Mouse (Mus musculus): ENCODE measurements at regions not wholly inside any gene's neighbourhood (a gene's known extent, or its start where the extent isn't known, plus 50 kb on each side); places are given as distances from the start of the nearest gene placed in this dataset.
A peak's percentile ranks its signal among the peaks of the same experiment; 100 is the strongest.
"Not testable (repeated sequence)": the region's sequence is repeated elsewhere in the genome, so short reads cannot be mapped to it uniquely, and the experiment has no call there.

DNA sequence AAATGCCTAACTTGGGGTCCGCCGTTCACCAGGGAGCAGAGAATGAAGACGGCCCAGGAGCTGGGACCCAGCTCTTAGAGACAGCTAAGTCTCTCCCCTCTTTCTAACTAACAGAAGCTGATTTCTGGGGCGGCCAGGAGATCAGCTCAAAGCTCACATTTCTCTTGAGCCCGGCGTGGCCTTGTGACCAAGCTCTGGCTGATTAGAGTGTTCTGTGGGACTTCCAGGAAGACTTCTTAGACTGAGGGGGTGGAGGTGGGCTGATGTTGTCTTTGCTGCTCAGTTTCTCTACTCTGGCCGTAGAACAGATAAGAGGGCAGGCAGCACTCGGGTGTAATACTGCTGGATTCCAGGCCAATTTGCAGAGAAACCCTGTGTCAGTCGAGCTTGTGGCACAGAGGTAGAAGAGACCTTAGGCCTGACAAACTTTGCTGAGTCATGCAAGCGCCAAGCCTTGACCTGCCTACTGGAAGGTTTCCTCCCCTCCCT, 96.5 kb upstream of the Map3k1 start:
- peak; percentile 56 for DNase-seq

DNA sequence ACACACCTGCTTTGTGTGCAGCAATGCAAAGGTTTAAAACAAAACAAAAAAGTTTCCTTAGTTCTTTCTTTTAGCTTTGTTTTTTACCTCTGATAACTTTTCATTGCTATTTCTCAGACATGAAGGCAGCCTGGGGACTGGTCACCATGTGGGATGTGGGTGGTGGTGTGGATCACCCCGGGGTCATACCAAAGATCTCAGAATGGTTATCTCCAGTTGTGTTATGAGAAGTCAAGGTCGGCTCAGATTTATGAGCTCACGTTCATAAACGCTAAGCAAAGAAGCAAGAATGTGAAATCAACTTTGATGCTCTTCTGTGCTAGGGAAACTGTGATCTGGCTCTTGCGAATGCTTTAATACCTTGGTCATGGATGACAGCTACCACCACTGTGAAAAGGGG, 102.3 kb upstream of the Map3k1 start:
- DNase-seq: no peak

DNA sequence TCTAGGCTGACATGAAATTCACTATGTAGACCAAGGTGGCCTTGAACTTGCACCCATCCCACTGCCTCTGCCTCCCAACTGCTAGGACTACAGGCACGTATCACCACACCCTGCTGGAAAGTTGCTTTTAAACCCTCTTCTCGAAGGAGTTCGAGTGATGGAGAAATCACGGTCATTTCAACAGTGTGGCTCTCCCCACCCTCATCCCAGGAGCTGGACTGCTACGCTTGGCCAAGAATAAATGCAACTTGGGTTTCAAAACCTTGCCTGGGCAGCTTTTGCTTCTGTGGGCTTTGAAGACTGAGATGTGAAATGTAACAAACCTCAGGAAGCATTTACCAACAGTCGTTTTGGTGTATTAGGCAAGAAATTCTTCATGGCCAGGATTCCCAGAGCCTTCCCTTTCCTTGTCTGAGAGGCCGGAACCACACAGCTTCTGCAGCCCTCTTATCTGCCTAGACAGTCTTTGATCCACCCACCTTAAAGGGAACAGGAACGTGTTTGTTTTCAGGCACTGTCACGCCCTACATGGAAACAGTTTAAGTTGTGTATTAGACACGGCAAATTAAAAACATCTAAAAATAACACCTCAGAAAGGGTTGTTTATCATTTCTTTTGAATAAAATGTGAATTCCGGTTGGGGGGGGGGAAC, 103.0 kb upstream of the Map3k1 start:
- DNase-seq: no peak

DNA sequence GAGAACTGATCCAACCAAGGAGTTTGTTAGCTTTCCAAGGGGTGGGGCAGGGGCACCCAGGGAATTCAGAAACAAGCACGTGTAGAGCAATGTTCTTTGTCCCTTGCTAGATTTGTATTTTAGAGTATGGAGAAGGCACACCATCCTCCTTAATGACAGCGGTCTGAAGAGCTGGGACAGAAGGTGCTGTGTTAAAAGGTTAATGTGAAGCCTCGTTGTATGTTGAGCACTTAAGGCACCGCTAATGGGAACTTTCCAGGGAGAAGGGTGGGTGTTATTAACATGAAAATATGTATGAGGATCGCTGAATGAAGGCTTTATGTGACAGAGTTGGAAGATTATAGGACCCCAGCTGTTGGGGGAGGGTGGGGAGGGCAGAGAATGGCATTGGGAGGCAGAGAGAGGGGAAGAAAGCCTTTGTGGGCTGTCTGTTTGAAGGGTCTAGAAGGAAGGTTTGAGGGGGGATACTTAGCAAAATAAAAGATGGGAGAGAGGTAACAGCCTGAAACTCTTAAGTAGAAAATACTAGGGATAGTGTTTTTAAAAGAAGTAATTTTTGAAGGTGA, 105.6 kb upstream of the Map3k1 start:
- DNase-seq: no peak

DNA sequence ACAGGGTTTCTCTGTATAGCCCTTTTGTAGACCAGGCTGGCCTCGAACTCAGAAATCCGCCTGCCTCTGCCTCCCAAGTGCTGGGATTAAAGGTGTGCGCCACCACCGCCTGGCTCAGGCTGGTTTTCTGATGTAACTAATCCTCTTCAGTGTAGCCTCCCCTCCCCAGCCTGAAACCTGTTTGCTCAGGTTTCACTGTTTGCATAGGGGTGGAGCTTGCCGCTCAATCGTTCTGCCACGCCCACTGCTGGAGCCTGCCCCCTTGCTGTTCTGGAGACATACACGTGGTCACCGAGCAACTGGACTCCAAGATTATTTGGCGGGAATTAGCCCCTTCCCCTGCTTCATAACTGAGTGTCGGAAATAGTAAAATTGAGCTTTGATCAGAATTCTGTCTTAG, 110.6 kb upstream of the Map3k1 start:
- not testable (repeated sequence) for DNase-seq

DNA sequence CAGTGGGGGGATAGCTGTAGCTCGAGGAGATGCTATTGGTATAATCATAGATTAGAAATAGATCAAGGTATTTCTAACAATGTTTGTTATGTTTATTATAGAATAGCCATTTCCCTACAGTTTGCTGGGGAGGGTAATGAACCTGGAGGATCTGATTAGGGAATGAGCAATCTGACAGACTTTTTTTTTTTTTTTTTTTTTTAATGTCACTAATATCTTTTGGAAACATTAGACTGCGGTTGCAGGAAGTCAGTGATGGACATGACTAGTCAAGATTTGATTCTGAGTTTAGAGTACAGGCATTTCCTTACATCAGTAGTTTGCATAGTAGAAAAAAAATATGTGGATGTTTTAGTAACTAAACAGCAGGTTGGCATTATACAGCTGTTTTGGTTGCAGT, 111.7 kb upstream of the Map3k1 start:
- DNase-seq: no peak

DNA sequence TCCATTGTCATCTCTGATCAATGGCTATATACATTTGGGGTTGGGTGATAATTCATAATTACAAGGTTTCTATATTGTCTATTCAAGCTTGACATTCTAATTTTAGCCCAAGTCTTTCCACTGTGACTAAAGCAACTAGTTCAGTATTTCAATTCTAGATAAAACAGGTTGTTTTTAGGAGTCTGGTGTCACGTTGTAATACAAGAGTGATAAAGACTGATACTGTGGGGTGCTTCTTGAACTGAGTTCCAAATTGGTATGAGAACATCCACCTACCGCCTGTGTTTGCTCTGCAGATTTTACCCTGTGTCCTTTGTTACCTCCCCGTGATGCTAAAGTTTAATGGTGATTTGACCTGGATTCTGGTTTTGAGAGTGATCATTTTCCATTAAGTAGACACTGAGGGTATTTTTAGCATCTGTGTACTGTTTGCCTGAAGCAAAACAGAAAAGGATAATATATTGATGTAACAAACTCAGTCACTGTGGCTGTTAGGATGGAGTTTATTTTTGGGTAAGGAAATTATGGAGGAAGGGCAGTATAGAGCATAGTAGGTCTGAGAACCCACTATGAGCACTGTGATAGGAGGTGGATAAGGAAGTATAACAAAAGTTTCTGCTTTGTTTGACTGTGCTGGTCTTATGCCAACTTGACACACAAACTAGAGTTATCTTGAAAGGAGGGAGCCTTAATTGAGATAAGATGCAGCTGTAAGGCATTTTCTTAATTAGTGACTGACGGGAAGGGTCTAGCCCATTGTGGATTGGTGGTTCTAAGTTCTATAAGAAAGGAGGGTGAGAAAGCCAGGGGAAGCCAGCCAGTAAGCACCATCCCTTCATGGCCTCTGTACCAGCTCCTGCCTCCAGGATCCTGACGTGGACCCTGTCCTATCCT, 112.6 kb upstream of the Map3k1 start:
- DNase-seq: no peak

DNA sequence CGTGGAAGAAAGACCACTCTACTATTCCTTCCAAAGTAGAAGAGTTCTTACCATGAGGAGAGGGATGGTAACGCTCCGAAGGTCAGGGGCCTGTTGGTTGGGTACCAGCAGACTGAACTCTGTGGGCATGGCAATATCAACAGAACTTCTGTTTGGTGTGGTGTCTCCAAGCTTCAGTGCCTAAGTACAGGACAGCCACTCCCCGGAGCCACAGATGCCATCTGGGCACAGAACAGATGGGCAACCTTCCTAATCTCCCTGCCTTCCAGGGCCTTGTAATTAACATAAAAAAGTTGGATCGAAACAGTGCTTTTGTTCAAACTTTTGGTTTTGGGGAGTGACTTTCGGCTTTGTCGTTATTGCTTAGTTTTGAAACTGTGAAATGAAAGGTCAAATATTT, 116.6 kb upstream of the Map3k1 start:
- DNase-seq: no peak

DNA sequence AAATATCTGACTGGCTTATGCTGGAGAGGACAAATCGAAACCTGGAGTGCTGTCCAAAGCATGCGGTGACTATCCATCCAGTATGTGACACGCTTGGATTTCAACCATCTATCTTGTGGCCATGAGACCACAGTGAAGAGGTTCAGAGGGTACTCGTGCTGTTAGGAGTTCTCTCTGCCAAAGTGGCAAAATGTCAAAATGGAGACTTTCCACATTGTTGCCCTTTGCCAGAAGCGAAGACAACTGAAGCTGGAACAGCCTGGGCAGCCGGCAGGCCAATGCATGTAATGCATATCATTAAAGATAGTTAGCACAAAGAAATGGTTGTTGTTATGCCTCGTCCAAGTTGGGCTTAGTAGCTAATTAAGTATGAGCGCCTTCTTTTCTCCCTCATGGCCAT, 118.0 kb upstream of the Map3k1 start:
- no peak for DNase-seq

DNA sequence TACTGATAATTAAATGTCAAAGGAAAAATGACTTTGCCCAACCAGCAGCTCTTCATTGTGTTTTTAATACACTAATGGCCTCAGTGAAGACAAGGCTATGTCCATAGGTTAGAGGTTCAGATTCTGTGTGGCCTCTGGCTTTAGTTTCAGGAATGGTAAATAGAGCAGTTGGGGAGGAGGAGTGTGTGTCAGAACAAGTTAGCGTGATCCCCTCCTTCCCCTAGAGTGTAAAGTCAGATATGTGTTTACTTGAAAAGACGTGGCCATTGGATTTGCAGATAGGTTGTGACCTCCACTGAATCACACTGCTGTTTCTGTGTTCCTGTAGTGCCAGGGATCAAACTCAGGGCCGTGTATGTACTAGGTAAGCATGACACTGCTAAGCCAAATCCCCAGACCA, 118.7 kb upstream of the Map3k1 start:
- DNase-seq: no peak

DNA sequence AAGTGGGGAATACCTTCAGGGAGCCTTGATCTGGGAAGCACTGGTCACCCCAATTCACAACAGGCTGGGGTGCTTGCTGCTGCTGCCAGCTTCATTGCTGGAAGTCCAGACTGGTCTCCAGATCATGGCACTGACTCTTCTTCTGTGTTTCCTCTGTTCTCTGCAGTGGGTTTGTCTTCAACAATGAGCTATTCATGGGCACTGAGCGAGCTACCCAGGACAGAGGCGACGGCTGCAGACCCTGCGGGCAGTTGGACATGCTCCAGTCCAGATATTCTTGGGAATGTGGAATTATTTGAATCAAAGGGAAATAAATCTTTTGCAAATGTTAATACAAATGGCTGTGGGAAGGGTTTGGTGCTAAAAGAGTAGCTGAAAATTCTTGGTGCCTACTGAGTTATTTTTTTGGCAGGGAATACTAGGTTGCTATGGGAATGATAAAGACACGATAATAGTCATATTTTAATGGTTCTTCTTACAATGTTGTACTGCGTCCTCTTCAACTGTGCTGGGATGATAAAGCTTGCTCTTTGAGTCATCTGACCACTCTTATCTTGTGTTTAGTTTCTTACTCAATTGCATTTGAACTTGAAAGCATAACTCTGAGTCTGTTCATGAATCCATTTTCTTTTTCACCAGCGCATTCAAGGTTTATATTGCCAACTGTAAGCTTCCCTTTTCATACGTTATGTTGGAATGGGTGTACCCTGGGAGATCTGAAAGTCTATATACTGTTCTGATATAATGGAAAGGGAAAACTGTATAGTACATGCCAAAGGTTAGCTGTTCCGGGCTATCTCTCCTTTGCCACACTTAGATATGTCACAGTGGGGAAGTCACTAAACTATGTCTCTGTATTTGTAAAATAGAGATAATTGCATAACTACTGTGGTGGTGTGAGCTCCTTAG, 120.1 kb upstream of the Map3k1 start:
- DNase-seq: no peak

DNA sequence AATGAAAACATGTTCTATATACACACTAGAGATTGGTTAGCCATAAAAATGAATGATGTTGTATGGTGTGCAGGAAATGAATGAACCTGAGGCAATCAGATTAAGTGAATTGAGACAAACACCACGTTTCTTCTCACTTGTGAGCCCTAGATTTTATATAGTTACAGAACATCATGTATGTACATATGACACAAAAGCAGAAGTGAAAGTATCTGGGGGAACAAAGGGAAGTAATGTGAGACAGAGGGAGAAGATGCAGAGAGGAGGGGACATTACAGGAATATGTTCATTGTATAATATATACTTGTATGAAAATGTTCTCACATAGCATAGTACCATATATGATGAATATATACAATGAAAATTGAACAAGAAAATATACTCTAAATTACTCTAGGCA, 121.1 kb upstream of the Map3k1 start:
- no peak for DNase-seq

DNA sequence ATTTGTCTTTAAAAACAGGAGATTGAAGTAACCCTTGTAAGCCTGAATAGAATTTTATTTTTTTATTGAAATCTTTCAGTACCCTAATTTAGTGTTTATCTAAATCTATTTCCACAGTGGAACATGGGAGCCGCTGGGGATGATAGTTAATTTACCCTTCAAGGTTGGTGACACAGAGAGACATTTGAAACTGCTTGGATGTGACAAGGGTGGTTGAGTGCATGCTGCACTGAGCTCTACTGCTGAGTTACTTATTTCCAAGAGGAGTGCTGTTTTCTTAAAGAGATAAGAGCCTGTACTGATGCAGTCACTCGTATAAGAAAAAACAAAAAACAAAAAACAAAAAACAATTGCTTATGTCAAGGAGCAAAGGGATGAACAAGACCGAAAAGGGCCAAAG, 123.7 kb upstream of the Map3k1 start:
- peak; percentile 38 for DNase-seq

DNA sequence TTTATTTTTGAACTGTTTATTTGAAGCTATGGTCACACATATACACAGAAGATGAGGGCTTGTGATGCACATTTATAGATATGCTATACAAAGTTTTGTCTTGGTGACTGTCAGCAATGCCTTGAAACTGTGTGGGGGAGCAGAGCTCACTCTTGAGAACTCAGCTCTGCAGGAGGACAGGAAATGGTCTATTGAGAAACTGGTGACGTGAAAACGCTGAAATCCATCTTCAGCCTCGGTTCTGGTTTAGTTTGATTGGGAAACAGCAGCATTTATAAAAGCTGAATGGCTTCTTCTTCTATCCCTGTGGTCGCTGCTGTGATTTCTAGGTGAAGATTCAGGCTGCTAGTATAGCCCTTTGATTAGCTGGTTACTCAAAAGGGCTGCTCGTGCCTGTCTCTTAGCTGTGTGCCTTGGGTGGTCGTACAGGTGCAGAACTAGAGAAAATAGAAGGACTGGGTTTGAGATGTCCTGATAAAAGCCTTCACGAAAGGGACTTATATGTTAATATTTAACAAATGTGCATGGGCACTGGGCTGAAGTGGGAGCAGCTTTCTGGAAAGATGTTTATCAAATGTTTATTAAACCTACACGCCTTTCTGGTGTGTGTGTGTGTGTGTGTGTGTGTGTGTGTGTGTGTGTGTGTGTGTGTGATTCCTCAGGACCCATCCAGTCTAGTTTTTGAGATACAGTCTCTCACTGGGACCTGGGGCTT, 124.9 kb upstream of the Map3k1 start:
- peak; percentile 36 for DNase-seq

DNA sequence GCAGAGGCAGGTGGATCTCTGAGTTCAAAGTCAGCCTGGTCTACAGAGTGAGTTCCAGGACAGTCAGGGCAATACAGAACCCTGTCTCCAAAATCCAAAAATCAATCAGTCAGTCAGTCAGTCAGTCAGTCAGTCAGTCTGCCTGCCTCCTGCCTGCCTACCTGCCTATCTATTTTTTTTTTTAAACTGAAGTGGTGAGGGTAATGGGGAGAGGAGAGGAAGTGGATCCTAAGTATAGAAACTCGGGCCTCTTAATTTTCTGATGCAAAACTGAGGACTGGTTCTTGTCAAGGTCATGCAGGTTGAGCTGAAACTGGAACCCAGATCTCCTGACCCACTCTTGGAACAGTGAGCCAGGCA, 126.9 kb upstream of the Map3k1 start:
- no peak for DNase-seq

DNA sequence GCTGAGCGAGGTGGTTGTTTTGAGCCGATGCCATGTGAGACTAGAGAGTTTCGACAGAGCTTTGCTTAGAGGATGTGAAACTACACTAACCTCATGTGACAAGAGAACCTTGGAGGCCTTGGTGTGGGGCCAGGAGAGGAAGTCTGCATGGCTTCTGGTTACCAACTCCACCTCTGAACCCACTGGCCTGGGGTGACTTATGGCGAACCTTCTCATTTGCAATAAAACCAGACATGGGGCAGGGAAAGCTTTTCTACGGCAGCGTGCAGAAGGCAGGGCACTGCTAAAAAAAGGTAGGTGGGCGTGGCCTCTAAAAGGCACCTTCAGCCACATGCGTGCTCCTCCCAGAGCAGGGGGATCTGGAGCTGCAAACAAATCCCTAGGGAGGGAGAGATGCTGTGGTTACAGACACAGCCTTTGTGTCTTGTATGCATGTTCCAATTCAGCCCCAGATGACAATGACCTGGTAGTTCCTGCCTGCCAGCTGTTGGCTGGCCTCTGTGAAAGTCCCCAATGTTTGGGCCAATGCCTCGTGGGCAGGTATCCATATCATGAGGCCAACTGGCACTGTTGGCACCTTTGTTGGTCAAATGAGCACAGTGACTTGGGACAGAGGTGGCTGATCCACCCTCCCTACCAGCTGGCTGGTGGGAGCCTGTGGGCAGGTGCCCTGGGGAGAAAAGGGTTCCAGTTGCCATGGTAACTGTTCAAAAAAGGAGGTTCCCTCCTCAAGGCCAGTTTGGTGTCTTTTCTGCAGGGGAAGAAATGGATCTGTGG, 127.5 kb upstream of the Map3k1 start:
- peak; percentile 84 for DNase-seq

DNA sequence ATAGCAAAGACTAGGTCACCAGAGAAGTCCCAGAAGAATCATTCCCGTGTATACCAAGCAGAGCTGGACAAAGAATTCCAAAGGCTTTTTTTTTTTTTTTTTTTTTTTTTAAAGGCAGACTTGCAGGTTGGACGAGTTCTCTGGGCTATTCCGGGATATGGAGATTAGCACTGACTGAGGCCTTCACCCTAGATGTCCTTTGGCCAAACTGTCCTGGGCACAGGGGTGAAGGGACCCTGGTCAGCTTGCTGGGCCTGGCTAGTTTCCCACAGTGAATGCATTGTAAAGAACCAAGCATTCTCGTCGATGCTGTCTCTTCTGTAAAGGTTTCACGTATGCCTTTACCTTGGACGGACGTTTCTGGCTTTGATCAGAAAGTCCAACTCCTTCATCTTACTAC, 128.2 kb upstream of the Map3k1 start:
- DNase-seq: peak; percentile 39

DNA sequence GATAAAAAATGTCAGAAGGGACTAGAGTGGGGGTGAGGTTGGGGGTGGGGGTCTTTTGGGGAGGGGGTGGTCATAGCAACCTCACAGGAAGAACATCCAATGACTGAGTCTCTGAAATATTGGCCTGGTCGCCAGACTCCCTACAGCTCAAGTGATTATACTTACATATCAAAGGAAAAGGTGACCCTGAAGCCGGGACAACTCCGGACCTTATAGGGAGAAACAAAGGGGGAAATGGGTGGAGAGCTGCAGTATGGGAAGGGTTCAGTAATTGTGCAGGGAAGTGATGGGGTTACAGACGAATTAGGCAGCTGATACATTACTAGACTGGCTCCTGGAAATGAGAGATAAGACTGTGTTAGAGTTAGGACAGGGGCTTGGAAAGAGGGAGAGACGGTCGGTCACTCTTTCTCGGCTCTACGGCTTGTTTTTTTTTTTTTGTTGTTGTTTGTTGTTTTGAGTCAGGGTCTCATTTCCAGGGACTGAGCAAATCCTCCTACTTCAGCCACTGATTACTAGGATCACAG, 130.2 kb upstream of the Map3k1 start:
- no peak for DNase-seq

DNA sequence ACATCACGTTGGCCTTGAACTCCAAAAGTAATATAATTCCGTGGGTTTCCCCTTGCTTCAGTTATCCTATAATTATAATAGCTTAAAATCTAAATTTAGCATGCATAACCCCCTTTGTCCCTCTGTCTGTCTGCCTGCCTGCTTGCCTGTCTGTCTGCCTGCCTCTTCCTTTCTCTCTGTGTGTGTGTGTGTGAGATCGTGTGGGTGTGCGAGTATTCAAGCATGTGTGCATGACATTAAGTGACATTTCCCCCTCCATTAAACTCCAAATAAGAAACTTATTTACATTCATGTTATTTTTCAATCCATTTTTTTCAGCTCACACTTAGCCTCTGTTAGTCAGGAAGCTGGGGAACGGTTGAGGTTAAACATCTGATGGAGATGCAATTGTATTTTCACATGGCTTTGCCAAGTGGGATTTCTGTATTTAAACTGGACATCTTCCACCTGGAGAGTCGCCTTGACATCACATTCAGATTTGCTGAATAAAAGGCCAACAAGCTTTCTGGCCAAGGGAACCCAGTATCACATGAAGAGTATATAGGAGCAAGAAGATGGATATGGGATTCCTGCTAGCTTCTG, 130.8 kb upstream of the Map3k1 start:
- DNase-seq: no peak

DNA sequence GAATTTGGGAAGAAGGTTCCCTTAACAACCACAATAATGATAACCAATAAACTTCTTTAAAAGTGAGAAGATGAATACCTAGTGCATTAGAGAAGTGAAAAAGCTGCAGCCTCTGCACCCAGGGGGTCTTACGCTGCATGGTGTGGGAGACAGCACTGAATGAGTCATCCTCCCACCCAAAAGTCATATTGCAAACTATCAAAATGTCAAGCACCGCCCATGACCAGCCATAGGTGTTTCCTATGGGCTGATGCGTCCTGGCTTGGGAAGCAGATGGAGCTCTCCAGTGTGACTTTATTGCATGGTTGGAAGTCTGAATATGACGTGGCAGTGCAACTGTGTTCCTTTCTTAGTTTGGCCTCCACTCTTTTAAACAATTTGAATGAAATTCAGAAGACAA, 131.5 kb upstream of the Map3k1 start:
- DNase-seq: no peak
